Mouse (Mus musculus): Measurements from ENCODE around the gene Dusp1.

The Dusp1 gene
- long read RNA-seq, experiment 1, transcript Dusp1-202 (4 exons, 1,990 nt): major isoform, 39 of 46 reads
- long read RNA-seq, experiment 1, partial matches to known transcripts: 3 of 46 reads
- long read RNA-seq, experiment 1, other reads (novel, unspliced or antisense): 4 of 46 reads
- long read RNA-seq, experiment 2, transcript Dusp1-202 (4 exons, 1,990 nt): major isoform, 35 of 37 reads
- long read RNA-seq, experiment 2, partial matches to known transcripts: 1 of 37 reads
- long read RNA-seq, experiment 2, other reads (novel, unspliced or antisense): 1 of 37 reads

DNA sequence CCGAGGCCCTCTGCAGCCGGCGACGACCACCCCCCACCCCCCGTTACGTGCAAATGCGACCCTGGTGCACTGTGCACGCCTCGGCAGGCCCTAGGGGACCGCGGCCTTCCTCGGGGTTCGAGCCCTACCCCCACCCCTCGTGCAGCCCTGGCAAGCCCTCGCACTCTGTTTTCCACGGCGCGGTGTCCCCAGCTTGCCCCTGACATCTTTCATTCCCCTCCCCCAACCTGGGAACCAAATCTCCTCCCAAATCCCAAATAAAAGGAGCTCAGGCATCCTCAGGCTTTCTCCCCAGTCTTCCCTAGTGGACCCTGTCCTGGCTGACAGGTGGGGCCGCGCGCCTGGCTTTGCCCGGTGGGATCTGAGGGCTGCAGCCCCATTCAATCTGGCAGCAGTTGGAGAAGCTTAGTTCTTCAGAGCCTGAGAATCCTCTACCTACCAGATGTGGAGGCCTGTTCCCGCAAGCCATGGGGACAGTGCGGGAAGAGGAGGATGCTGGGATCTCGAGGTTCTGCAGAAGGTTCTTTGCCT lies at the start of gene Dusp1:
Gene Dusp1 (minus strand): TSS at position 478 of the 531 bp plus-strand sequence.
- intact Hi-C loops (cut with DNase I): no loop called here

GRCm38 (mm10) chr17:26611328-26611727 lies 49.4 kb upstream of the Dusp1 start:
- intact Hi-C loops (cut with DNase I): no loop called here

GRCm38 (mm10) chr17:26609820-26610219 lies 47.9 kb upstream of the Dusp1 start:
- intact Hi-C loops (cut with DNase I): no loop called here

- intact Hi-C loops (cut with DNase I): no loop called here
Observed at GRCm38 (mm10) chr17:26608877-26609276, 46.9 kb upstream of the Dusp1 start.

DNA sequence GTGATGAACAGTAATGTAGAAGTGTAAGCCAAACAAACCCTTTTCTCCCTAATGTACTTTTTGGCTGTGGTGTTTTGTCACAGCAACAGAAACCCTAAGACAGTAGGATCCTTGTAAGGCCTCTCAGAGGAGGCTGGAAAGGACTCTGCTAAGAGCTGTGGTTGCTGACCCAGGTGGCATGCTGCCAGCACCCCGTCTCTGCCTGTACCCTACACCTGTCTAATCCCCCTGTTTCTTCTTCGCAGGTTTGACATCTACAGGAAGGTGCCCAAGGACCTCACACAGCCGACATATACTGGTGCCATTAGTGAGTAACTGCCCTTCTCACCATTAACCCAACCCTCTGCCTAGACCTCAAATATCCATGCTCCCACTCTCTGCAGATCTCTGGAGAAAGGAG lies 46.4 kb upstream of the Dusp1 start:
- intact Hi-C loops (cut with DNase I): no loop called here

DNA sequence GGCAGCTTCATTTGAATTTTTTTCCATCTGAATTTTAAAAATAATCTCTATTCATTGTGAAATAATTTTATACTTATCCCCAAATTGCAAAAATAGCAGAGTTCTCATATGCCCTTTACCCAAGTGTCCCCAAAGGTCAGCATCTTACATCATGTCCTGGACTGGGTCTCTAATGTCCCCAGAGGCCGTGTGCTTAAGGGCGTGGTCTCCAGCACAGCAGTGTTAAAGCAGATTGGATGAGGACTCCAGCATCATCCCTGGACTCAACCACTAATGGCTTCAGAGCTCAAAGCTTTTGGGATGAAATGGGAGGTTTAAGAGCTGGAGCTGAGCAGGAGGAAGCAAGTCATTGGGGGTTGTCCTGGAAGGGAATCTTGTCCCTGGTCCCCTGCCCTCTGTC lies 44.6 kb upstream of the Dusp1 start:
- intact Hi-C loops (cut with DNase I): no loop called here

DNA sequence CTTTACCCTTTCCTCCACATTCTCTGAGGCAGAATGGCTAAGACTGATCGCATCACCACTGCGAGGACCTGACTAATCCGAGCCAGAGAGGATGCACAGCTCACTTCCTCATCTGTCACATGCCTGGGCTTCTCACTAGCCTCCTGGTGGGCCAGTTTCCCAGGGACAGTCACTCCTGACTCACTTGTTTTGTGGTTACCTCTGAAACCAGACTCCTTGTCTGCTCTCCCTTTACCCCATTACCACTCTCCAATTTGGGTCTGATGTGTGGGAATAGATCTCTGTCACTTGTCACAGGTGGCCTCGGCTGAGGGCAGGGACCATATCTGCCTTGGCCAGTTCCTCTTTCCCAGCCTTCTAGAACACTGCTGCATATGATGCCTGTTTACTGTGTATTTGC lies 43.7 kb upstream of the Dusp1 start:
- intact Hi-C loops (cut with DNase I): no loop called here

DNA sequence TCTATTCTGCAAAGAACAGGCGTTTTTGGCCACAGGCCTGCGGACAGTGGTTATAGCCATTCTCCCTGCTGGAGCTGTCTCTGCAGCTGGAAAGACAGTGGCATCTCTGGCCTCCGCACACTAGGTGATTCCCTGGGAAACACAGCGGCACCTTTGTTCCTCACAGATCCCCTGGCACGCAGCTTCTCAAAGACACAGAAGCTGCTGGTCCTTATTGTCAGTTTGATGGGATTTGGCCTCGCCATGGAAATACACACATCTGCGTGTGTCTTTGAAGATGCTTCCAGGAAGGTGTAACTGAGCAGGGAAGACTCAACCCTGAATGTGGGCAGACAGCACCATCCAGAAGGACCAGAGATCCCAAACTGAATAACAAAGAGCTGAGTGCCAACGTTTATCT lies 41.4 kb upstream of the Dusp1 start:
- intact Hi-C loops (cut with DNase I): no loop called here

DNA sequence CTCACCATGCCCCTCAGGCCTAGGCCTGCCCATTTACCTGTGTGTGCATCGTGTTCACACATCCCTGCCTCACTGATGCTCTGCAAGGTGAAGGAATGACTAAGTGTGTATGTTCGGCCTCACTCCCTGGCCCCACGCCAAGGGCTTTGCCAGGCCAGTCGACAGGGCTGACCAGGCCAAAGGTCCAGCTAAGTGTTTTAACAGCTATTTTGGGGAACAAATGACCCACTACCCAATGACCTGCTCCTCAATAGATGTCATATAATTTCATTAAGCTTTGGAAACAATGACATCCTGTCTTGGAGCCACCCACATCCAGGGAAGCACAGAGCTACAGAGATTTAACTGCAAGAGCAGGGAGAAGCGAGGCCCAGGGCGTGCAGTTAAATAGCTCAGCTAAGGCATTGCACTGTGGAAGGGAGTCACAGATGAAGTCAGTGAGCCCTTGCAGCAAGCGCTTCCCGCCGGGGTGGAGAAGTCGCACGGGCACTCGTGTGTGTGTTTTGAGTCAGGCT lies 40.5 kb upstream of the Dusp1 start:
- intact Hi-C loops (cut with DNase I): no loop called here

DNA sequence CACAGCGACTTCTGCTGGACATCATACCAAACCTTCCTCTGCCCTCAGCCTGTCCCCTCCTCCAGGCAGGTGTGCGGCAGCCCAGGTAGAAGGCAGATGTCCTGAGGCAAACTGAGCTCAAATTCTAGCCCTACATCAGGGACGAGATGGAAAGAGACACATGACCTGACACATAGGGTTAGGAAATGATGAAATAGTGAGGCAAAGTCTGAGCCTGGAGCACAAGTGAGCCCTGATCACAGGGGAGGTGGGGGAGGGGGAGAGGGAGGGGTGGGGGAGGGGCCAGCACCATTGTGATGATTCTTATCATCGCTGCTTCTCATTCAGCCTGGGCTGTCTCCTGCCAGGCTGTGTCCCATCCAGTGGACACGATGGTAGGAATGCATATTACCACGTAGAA lies 40.0 kb upstream of the Dusp1 start:
- intact Hi-C loops (cut with DNase I): no loop called here

DNA sequence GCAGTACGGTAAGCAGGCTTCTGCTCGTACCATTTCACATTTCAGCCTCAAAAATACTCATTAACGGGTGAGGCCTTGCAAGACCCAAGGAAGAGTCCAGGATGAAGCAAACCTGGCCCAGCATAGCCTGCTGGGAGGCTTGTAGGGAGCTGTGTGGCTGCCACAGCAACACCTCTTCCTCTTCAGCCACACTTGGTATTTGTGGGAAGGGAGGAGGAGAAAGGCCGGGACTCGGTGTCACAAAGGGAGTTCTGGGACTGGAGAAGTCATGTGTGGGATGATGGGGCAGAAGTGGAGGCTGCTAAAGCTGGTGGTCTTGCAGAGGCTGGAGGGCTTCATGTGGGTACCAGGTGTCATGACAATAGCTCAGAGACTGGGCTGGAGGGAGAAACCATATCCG lies 39.6 kb upstream of the Dusp1 start:
- intact Hi-C loops (cut with DNase I): no loop called here

DNA sequence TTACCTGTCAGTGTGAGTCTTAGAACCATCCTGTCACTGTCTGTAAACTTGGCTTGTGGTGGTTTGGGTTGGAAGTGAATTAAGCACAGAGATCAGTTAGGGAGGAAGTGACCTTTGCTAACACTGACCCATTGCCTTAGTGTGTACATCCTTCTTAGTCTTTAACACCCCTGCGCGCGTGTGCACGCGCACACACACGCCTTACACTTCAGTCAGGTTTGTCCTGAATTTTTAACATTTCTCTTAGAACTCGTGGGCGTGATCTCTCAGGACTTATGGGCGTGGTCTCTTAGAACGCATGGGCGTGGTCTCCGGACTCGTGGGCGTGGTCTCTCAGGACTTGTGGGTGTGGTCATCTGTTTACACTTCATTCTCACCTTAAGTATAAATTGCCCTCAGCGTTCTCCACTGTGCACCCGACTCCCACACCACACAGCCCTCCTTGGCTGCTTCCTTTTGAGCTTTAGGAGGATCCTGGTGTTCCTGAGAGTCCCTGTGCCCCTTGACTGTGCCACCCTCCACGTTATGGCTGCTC lies 39.1 kb upstream of the Dusp1 start:
- intact Hi-C loops (cut with DNase I): no loop called here

- intact Hi-C loops (cut with DNase I): no loop called here
Observed at GRCm38 (mm10) chr17:26598845-26599244, 36.9 kb upstream of the Dusp1 start.

DNA sequence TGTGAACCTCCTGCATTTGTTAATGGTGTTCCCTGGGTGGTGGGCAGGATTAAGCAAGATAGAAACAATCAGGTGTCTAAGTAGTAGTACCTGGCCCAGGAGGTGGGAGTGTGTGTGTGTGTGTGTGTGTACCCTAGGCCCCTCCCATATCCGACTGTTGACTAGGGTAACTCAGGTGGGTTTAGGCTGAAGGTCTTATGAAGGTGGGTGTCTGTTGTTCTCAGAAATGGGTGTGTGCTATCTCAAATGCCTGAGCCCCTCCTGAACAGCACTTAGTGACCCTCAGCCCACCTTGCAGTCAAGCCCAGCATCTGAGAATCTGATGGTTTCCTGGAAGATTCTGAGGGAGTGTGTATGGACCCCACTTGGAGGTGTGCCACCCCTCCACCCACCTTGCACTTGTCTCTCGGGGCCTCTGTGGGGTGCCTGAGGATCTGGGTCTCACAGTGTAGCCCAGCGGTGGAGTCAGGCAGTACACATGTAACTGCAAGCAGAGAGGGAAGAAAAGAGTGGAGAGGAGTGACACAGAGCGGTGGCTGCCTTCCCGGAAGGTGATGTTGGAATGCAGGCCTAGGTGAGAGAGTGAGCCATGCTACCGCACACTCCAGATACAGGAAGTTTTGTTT lies 35.0 kb upstream of the Dusp1 start:
- intact Hi-C loops (cut with DNase I): no loop called here

- intact Hi-C loops (cut with DNase I): no loop called here
Observed at GRCm38 (mm10) chr17:26596168-26596658, 34.3 kb upstream of the Dusp1 start.

DNA sequence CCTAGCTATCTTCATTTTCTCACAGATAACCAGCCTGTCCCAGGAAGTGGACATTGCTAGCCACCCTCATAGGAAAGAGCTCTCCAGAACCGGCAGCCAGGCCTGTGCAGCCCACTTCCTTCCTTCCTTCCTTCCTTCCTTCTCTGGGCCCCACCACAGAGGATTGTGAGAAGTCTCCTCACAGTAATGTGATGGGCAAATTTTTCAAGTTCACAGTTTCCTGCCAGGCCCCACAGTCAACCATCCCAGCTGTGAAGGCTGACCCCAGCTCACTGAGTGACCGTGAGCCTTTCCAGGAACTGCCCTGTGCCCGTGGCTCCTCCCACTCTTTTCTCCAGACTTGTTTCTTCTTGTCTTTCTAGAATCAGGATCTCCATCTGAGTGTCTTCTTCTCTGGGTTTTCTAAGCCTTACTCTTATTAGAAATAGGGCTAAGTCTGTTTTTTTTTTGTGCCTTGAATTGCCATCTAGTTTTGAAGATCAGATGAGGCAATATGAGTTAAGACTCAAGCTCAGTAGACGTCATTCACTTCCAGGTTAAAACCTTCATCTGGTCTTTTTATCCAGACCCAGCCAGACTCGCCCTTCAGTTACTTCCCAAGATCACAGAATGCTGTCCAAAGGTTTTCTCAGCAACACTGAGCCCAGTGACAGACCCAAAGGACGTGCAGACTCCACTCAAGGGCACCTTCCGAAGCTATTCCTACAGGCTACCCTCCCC lies 33.7 kb upstream of the Dusp1 start:
- intact Hi-C loops (cut with DNase I): no loop called here

- intact Hi-C loops (cut with DNase I): loop anchor here (5.0 kb wide), 1 partner anchor 42 kb away; no protein-coding TSS in a partner anchor
Observed at GRCm38 (mm10) chr17:26594958-26595357, 33.0 kb upstream of the Dusp1 start.

DNA sequence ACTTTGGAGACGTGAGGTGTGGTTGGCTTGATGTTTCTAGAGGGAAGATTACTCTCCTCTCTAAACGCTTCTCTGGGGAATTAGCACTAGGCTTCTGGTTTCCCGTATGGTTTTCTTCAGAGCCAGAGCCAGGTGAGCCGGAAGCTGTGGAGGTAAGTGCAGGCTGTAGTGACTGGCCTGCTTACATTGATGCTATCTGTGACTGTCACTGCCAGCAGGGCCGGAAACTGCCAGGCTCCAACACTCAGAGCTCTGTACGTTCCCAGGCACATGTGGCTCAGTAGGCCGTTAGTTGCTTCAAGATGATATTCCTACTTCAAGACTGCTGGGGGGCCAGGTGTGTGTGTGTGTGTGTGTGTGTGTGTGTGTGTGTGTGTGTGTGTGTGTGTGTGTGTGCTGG lies 32.2 kb upstream of the Dusp1 start:
- intact Hi-C loops (cut with DNase I): loop anchor here (5.0 kb wide), 1 partner anchor 43 kb away; no protein-coding TSS in a partner anchor

DNA sequence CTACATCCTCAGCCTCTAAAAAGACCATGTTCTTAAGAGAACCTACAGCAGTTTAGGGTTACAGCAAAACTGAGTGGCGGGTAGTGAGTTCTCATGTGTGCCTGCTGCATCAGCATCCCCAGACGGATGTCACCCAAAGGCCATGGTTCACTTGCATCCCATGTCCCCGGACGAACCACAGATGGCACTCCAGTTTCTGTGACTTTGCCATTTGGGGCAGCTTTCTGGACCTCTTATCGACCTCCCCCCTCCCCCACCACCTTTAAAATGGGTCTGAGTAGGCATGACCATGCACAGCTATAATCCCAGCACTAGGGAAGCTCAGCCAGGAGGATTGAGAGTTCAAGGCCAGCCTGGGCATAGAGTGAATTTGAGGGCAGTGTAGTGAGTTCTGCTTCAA lies 31.3 kb upstream of the Dusp1 start:
- intact Hi-C loops (cut with DNase I): loop anchor here (5.0 kb wide), 1 partner anchor 44 kb away; no protein-coding TSS in a partner anchor

- intact Hi-C loops (cut with DNase I): loop anchor here (5.0 kb wide), 1 partner anchor 45 kb away; no protein-coding TSS in a partner anchor
Observed at GRCm38 (mm10) chr17:26592510-26592909, 30.6 kb upstream of the Dusp1 start.

- intact Hi-C loops (cut with DNase I): no loop called here
Observed at GRCm38 (mm10) chr17:26587961-26588487, 26.1 kb upstream of the Dusp1 start.
